Mouse (Mus musculus): ENCODE data around the gene Gm21704.
"Not testable (repeated sequence)": the region's sequence is repeated elsewhere in the genome, so short reads cannot be mapped to it uniquely, and the experiment has no call there.

Gene Gm21704

GRCm38 (mm10) chrY:3410067-3410466 lies at the start of gene Gm21704, which contains the start of gene Gm21708:
Gene Gm21704, minus strand, starts transcription at chrY:3410167.
Gene Gm21708, minus strand, starts transcription at chrY:3410167.
- DNase-seq: not testable (repeated sequence)

GRCm38 (mm10) chrY:3345229-3345628 lies 64.7 kb downstream of the Gm21704 start, which contains the start of gene Gm21693:
Gene Gm21693, minus strand, starts transcription at chrY:3345329.
- not testable (repeated sequence) for DNase-seq

GRCm38 (mm10) chrY:3340661-3341060 lies 69.3 kb downstream of the Gm21704 start:
- not testable (repeated sequence) for DNase-seq

Data from right cerebral cortex, postnatal 14 days (tissue).